Comparison of ENCODE assay signal across 9 mouse cellular contexts in the genomic region with DNA sequence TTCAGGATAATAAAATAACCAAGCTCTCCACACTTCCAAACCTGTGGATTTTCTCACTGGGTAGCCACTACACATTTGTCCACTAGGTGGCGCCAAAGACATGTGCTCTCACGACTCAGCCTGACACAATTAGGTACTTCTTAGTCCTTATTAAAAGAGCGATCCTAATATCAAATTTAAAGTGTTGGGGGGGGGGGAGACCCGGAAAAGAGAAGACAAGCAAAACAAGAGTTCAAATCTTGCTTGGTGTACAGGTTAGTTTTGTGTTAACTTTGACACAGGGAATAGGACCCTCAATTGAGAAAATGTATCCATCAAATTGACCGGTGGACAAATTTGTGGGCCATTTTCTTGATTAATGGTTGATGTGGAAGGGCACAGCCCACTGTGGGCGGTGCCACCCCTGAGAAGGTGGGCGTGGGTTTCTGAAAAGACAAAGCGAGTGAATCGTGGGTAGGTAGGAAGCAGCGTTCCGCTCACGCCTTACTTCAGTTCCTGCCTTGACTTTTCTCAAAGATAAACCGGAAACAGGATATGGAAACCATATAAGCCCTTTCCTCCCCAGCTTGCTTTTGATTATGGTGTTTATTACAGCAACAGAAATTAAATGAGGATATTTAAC. TPM values are rescaled to one million over a fixed set of nuclear protein-coding genes. Genes with fewer than 3 reads are reported as not detected.
DNase-seq lines count a peak whose midpoint lies in the region; ATAC-seq and TF ChIP-seq lines count a peak whose summit lies in the region.
"Had no signal": no experiment of that assay in that cellular context is flagged by ENCODE, and none has a peak within 500 bp of the region (broad histone marks: within the 10 kb centered on the region; RNA-seq: fewer than 3 reads in every experiment).

No protein-coding gene starts in this region.

- WGBS in heart, adult 2 months = 21% methylated on average over 13 of the region's 13 CpGs
- WGBS in heart, embryonic 12.5 days = 36% methylated on average over 13 of the region's 13 CpGs
- WGBS in embryonic facial prominence, embryonic 11.5 days = 44% methylated on average over 13 of the region's 13 CpGs
- WGBS in hindbrain, postnatal 0 days = 40% methylated on average over 13 of the region's 13 CpGs

- H3K4me2 ChIP-seq in heart, embryonic 12.5 days = no peak overlapping the region
- no peak overlapping the region for H3K4me2 ChIP-seq in embryonic facial prominence, embryonic 11.5 days (ENCODE audit: low read depth, low read length)
- H3K4me2 ChIP-seq in hindbrain, postnatal 0 days (ENCODE audit: low read depth, low read length) = no peak overlapping the region
- H3K4me2 ChIP-seq: embryonic facial prominence, embryonic 12.5 days had no signal

- no peaks in the 10 kb centered on the region for H3K36me3 ChIP-seq in heart, adult 2 months (ENCODE audit: control insufficient read depth, insufficient read depth, low read length)
- H3K36me3 ChIP-seq in heart, embryonic 12.5 days = no peaks in the 10 kb centered on the region
- no peaks in the 10 kb centered on the region for H3K36me3 ChIP-seq in embryonic facial prominence, embryonic 11.5 days (replicated peaks; ENCODE audit: control insufficient read depth, insufficient read depth, low read depth, low read length)
- H3K36me3 ChIP-seq in hindbrain, postnatal 0 days (ENCODE audit: insufficient read depth, low read length) = no peaks in the 10 kb centered on the region
- H3K36me3 ChIP-seq: embryonic facial prominence, embryonic 12.5 days had no signal

- TF ChIP-seq EP300 in heart, adult 2 months (IDR thresholded peaks at IDR 0.05; ENCODE audit: insufficient read depth, low read depth, low read length) = no peak

- DNase-seq in heart, adult 2 months = peak; percentile 80 to 84
- peak; percentile 81 to 83 for DNase-seq in adrenal gland, postnatal 36 days
- DNase-seq in embryonic facial prominence, embryonic 11.5 days (ENCODE audit: low spot score) = peak; percentile 85
- peak; percentile 89 for DNase-seq in hindbrain, postnatal 0 days (ENCODE audit: low spot score)
- peak; percentile 68 to 71 for DNase-seq in left cerebral cortex, postnatal 10 days (ENCODE audit: extremely low spot score in 1 of 2, low spot score in 2 of 2)
- peak; percentile 82 to 94 for DNase-seq in spleen, postnatal 4 days (ENCODE audit: low spot score in 2 of 2)

- no peaks in the 10 kb centered on the region for H3K27me3 ChIP-seq in heart, adult 2 months (ENCODE audit: control insufficient read depth, insufficient read depth, low read length)
- H3K27me3 ChIP-seq in heart, embryonic 12.5 days (replicated peaks) = peaks cover 6% of the 10 kb centered on the region
- H3K27me3 ChIP-seq in embryonic facial prominence, embryonic 11.5 days (ENCODE audit: control insufficient read depth, insufficient read depth, low read length) = no peaks in the 10 kb centered on the region
- no peaks in the 10 kb centered on the region for H3K27me3 ChIP-seq in hindbrain, postnatal 0 days (ENCODE audit: insufficient read depth, low read length)
- H3K27me3 ChIP-seq: embryonic facial prominence, embryonic 12.5 days had no signal

- H3K9ac ChIP-seq in heart, adult 2 months (ENCODE audit: low read depth, low read length) = no peak overlapping the region
- no peak overlapping the region for H3K9ac ChIP-seq in heart, embryonic 12.5 days
- no peak overlapping the region for H3K9ac ChIP-seq in embryonic facial prominence, embryonic 11.5 days (replicated peaks; ENCODE audit: low read length)
- H3K9ac ChIP-seq in hindbrain, postnatal 0 days (replicated peaks; ENCODE audit: low read length) = no peak overlapping the region
- H3K9ac ChIP-seq: embryonic facial prominence, embryonic 12.5 days had no signal

- H3K9me3 ChIP-seq in heart, embryonic 12.5 days (replicated peaks) = peaks cover 9% of the 10 kb centered on the region
- no peaks in the 10 kb centered on the region for H3K9me3 ChIP-seq in embryonic facial prominence, embryonic 11.5 days (replicated peaks; ENCODE audit: control insufficient read depth, low read length)
- H3K9me3 ChIP-seq in hindbrain, postnatal 0 days (ENCODE audit: low read length) = 0 out of 2 replicates have a peak, but pooled peaks cover 3% of the 10 kb centered on the region

- ATAC-seq in heart, embryonic 12.5 days (ENCODE audit: insufficient number of reproducible peaks, low FRiP score) = no peak
- no peak for ATAC-seq in embryonic facial prominence, embryonic 11.5 days (replicated peaks; ENCODE audit: insufficient number of reproducible peaks, low FRiP score, low TSS enrichment, low read depth)
- 0 out of 2 replicates have a peak, but pooled peaks have one; percentile 58 for ATAC-seq in hindbrain, postnatal 0 days
- peak; percentile 93 for ATAC-seq in megakaryocyte progenitor cell, adult 5-6 weeks (replicated peaks; ENCODE audit: poor library complexity)

- TF ChIP-seq CTCF in heart, adult 2 months (IDR thresholded peaks at IDR 0.05) = peak; percentile 85
- peak; percentile 95 for TF ChIP-seq CTCF in hindbrain, postnatal 0 days (IDR thresholded peaks at IDR 0.05; ENCODE audit: low read depth)

- H3K27ac ChIP-seq in heart, adult 2 months = peak overlapping the region; percentile 5; the same call in 1 of the 2 replicates
- H3K27ac ChIP-seq in heart, embryonic 12.5 days (ENCODE audit: poor library complexity, severe bottlenecking) = no peak overlapping the region
- H3K27ac ChIP-seq in embryonic facial prominence, embryonic 11.5 days (replicated peaks; ENCODE audit: low read depth, low read length) = no peak overlapping the region
- no peak overlapping the region for H3K27ac ChIP-seq in hindbrain, postnatal 0 days
- H3K27ac ChIP-seq: embryonic facial prominence, embryonic 12.5 days had no signal

- H3K4me3 ChIP-seq in heart, adult 2 months = peak overlapping the region; percentile 37; the same call in 1 of the 2 replicates
- no peak overlapping the region for H3K4me3 ChIP-seq in heart, embryonic 12.5 days
- no peak overlapping the region for H3K4me3 ChIP-seq in embryonic facial prominence, embryonic 11.5 days (ENCODE audit: low read depth, low read length)
- no peak overlapping the region for H3K4me3 ChIP-seq in hindbrain, postnatal 0 days (ENCODE audit: low read length)
- H3K4me3 ChIP-seq: embryonic facial prominence, embryonic 12.5 days had no signal

- H3K4me1 ChIP-seq in heart, adult 2 months (ENCODE audit: control insufficient read depth, insufficient read depth, low read length) = no peaks in the 10 kb centered on the region
- no peaks in the 10 kb centered on the region for H3K4me1 ChIP-seq in heart, embryonic 12.5 days (replicated peaks)
- no peaks in the 10 kb centered on the region for H3K4me1 ChIP-seq in embryonic facial prominence, embryonic 11.5 days (ENCODE audit: control insufficient read depth, insufficient read depth, low read length)
- no peaks in the 10 kb centered on the region for H3K4me1 ChIP-seq in hindbrain, postnatal 0 days (ENCODE audit: insufficient read depth, low read length)
- H3K4me1 ChIP-seq: embryonic facial prominence, embryonic 12.5 days had no signal

- TF ChIP-seq POLR2A in heart, adult 2 months (IDR thresholded peaks at IDR 0.05; ENCODE audit: insufficient read depth, low read depth, low read length) = no peak

- intact Hi-C loops in heart, adult 2 months (cut with DNase I) = loop anchor here (1.0 to 2.0 kb wide), 4 partner anchors 33 to 178 kb away; no protein-coding TSS in a partner anchor
- intact Hi-C loops in left cerebral cortex, postnatal 10 days (cut with DNase I) = loop anchor here (5.0 kb wide), 1 partner anchor 66 kb away; a partner anchor contains a TSS

- H3K79me2 ChIP-seq in heart, adult 2 months (replicated peaks; ENCODE audit: control insufficient read depth, insufficient read depth, low read length) = no peaks in the 10 kb centered on the region

RNA-seq across cellular contexts. Expression of a gene that starts 16.4 kb away (rescaled TPM):
- total RNA-seq in heart, adult 2 months (2021) = 1 to 10 TPM; 3.4 to 7.2 TPM
- 10.9 and 11.7 TPM in 2 replicates for polyA plus RNA-seq in heart, adult 2 months (2012; rRNA removed)
- 1.1 TPM in 2 replicates for polyA plus RNA-seq in heart, embryonic 12.5 days (2016; fragmentation: Nextera tagmentation; extraction: Ambion mirVana)
- total RNA-seq in adrenal gland, postnatal 36 days (2021) = 10 to 100 TPM; 12.5 to 23.0 TPM
- 2.3 and 2.6 TPM in 2 replicates for polyA plus RNA-seq in embryonic facial prominence, embryonic 11.5 days (2014; fragmentation: Nextera tagmentation; extraction: Ambion mirVana)
- total RNA-seq in hindbrain, postnatal 0 days (2014; rRNA removed) = 14.0 and 14.1 TPM in 2 replicates
- 8.0 and 8.1 TPM in 2 replicates for polyA plus RNA-seq in hindbrain, postnatal 0 days (2015; fragmentation: Nextera tagmentation; extraction: Ambion mirVana)
- 1 to 10 TPM; 2.7 to 3.3 TPM for total RNA-seq in left cerebral cortex, postnatal 10 days (2021)
- 27.6 and 30.5 TPM in 2 replicates for total RNA-seq in megakaryocyte progenitor cell, adult 5-6 weeks (2015)
- total RNA-seq in megakaryocyte progenitor cell, adult 5-6 weeks (2017) = 62.5 and 82.8 TPM in 2 replicates

RNA-seq across cellular contexts. Expression of a gene that starts 16.6 kb away (rescaled TPM):
- 10 to 100 TPM in 1 of 2 experiments, 1 to 10 TPM in 1; 6.9 to 13.5 TPM for total RNA-seq in heart, adult 2 months (2021)
- 16.0 and 20.5 TPM in 2 replicates for polyA plus RNA-seq in heart, adult 2 months (2012; rRNA removed)
- 0.59 and 0.91 TPM in 2 replicates for polyA plus RNA-seq in heart, embryonic 12.5 days (2016; fragmentation: Nextera tagmentation; extraction: Ambion mirVana)
- total RNA-seq in adrenal gland, postnatal 36 days (2021) = 10 to 100 TPM; 11.2 to 18.8 TPM
- 0.67 and 1.1 TPM in 2 replicates for polyA plus RNA-seq in embryonic facial prominence, embryonic 11.5 days (2014; fragmentation: Nextera tagmentation; extraction: Ambion mirVana)
- total RNA-seq in hindbrain, postnatal 0 days (2014; rRNA removed) = 0.68 and 4.3 TPM in 2 replicates
- polyA plus RNA-seq in hindbrain, postnatal 0 days (2015; fragmentation: Nextera tagmentation; extraction: Ambion mirVana) = 2.8 and 4.2 TPM in 2 replicates
- 1 to 10 TPM in 1 of 2 experiments, under 1 TPM in 1; 0.66 to 2.2 TPM for total RNA-seq in left cerebral cortex, postnatal 10 days (2021)
- total RNA-seq in megakaryocyte progenitor cell, adult 5-6 weeks (2015) = 112 and 120 TPM in 2 replicates
- 122 and 126 TPM in 2 replicates for total RNA-seq in megakaryocyte progenitor cell, adult 5-6 weeks (2017)

RNA-seq across cellular contexts. Expression of a gene that starts 18.1 kb away (rescaled TPM):
- 1 to 10 TPM; 1.6 to 2.2 TPM for total RNA-seq in heart, adult 2 months (2021)
- polyA plus RNA-seq in heart, adult 2 months (2012; rRNA removed) = 8.9 and 19.1 TPM in 2 replicates
- 0.33 and 0.41 TPM in 2 replicates for polyA plus RNA-seq in heart, embryonic 12.5 days (2016; fragmentation: Nextera tagmentation; extraction: Ambion mirVana)
- 1 to 10 TPM; 3.5 to 6.0 TPM for total RNA-seq in adrenal gland, postnatal 36 days (2021)
- polyA plus RNA-seq in embryonic facial prominence, embryonic 11.5 days (2014; fragmentation: Nextera tagmentation; extraction: Ambion mirVana) = 1.3 and 1.4 TPM in 2 replicates
- 1.8 and 3.0 TPM in 2 replicates for total RNA-seq in hindbrain, postnatal 0 days (2014; rRNA removed)
- 1.4 and 1.8 TPM in 2 replicates for polyA plus RNA-seq in hindbrain, postnatal 0 days (2015; fragmentation: Nextera tagmentation; extraction: Ambion mirVana)
- total RNA-seq in left cerebral cortex, postnatal 10 days (2021) = 1 to 10 TPM; 1.2 to 1.8 TPM
- total RNA-seq in megakaryocyte progenitor cell, adult 5-6 weeks (2015) = 36.2 and 39.4 TPM in 2 replicates
- total RNA-seq in megakaryocyte progenitor cell, adult 5-6 weeks (2017) = 47.0 and 60.3 TPM in 2 replicates

RNA-seq across cellular contexts. Expression of a gene that starts 26.5 kb away (rescaled TPM):
- total RNA-seq in heart, adult 2 months (2021) = 10 to 100 TPM; 12.3 to 18.9 TPM
- polyA plus RNA-seq in heart, adult 2 months (2012; rRNA removed) = 33.5 and 44.2 TPM in 2 replicates
- polyA plus RNA-seq in heart, embryonic 12.5 days (2016; fragmentation: Nextera tagmentation; extraction: Ambion mirVana) = 1.9 and 2.0 TPM in 2 replicates
- total RNA-seq in adrenal gland, postnatal 36 days (2021) = 10 to 100 TPM; 31.0 to 34.7 TPM
- 1.7 and 2.1 TPM in 2 replicates for polyA plus RNA-seq in embryonic facial prominence, embryonic 11.5 days (2014; fragmentation: Nextera tagmentation; extraction: Ambion mirVana)
- total RNA-seq in hindbrain, postnatal 0 days (2014; rRNA removed) = 2.8 and 5.0 TPM in 2 replicates
- polyA plus RNA-seq in hindbrain, postnatal 0 days (2015; fragmentation: Nextera tagmentation; extraction: Ambion mirVana) = 6.5 and 6.9 TPM in 2 replicates
- total RNA-seq in left cerebral cortex, postnatal 10 days (2021) = 1 to 10 TPM; 1.7 TPM
- 289 and 290 TPM in 2 replicates for total RNA-seq in megakaryocyte progenitor cell, adult 5-6 weeks (2015)
- total RNA-seq in megakaryocyte progenitor cell, adult 5-6 weeks (2017) = 461 and 471 TPM in 2 replicates

RNA-seq across cellular contexts. Expression of a gene that starts 27.9 kb away (rescaled TPM):
- 1 to 10 TPM; 2.1 to 2.3 TPM for total RNA-seq in heart, adult 2 months (2021)
- polyA plus RNA-seq in heart, adult 2 months (2012; rRNA removed) = 2.3 and 7.6 TPM in 2 replicates
- 0.21 TPM in 1 of 2 replicates, not detected in the other for polyA plus RNA-seq in heart, embryonic 12.5 days (2016; fragmentation: Nextera tagmentation; extraction: Ambion mirVana)
- total RNA-seq in adrenal gland, postnatal 36 days (2021) = 1 to 10 TPM in 1 of 2 experiments, under 1 TPM in 1; 0.72 to 2.2 TPM
- polyA plus RNA-seq in embryonic facial prominence, embryonic 11.5 days (2014; fragmentation: Nextera tagmentation; extraction: Ambion mirVana) = not detected in 2 replicates
- 0.16 TPM in 1 of 2 replicates, not detected in the other for total RNA-seq in hindbrain, postnatal 0 days (2014; rRNA removed)
- 0.58 and 0.59 TPM in 2 replicates for polyA plus RNA-seq in hindbrain, postnatal 0 days (2015; fragmentation: Nextera tagmentation; extraction: Ambion mirVana)
- total RNA-seq in left cerebral cortex, postnatal 10 days (2021) = 1 to 10 TPM in 1 of 2 experiments, under 1 TPM in 1; 0.99 to 1.4 TPM
- 3.9 and 5.8 TPM in 2 replicates for total RNA-seq in megakaryocyte progenitor cell, adult 5-6 weeks (2015)
- total RNA-seq in megakaryocyte progenitor cell, adult 5-6 weeks (2017) = 6.7 and 8.5 TPM in 2 replicates

Comparison
In these comparisons a context has a peak if more than half of its experiments do, and no peak if none do; other contexts are left out.
1. ATAC-seq: peak in hindbrain, postnatal 0 days (single experiment) and megakaryocyte progenitor cell, adult 5-6 weeks (single experiment); none in heart, embryonic 12.5 days (single experiment) and embryonic facial prominence, embryonic 11.5 days (single experiment).
2. RNA of a gene that starts 16.6 kb away (total RNA-seq): 112 to 126 TPM in megakaryocyte progenitor cell, adult 5-6 weeks; 11.2 to 18.8 TPM in adrenal gland, postnatal 36 days, 6.9 to 13.5 TPM in heart, adult 2 months, 0.66 to 2.2 TPM in left cerebral cortex, postnatal 10 days and 0.68 to 4.3 TPM in hindbrain, postnatal 0 days; every median in the first group is over 4 times any median in the second.
3. Peak in every context shown above with its lines, with median percentiles within 50 percentile points of each other: DNase-seq.